Mouse (Mus musculus) WW6 (cell line): ENCODE data around the gene Selenov.
A peak's percentile ranks its signal among the peaks of the same experiment; 100 is the strongest.
"Not testable (repeated sequence)": the region's sequence is repeated elsewhere in the genome, so short reads cannot be mapped to it uniquely, and the experiment has no call there.

Source experiments
- DNase-seq: peaks from one replicate; pipeline ENCODE4 v3.0.0-alpha.2; 2013; ENCODE audit warnings: low read depth, low spot score

The Selenov gene

GRCm38 (mm10) chr7:28294481-28294880, 3.5 kb upstream of the Selenov start:
- no peak for DNase-seq

- DNase-seq, result no peak
Measured at GRCm38 (mm10) chr7:28290165-28290564, 821 bp downstream of the Selenov start.

GRCm38 (mm10) chr7:28280630-28281029, 10.4 kb downstream of the Selenov start:
- no peak for DNase-seq

GRCm38 (mm10) chr7:28278279-28278652, 12.7 kb downstream of the Selenov start:
- DNase-seq, result no peak

GRCm38 (mm10) chr7:28277615-28278278, 13.2 kb downstream of the Selenov start, which contains the start of gene Eid2b:
TSS of gene Eid2b (plus strand) at chr7:28277739.
- DNase-seq, result no peak

GRCm38 (mm10) chr7:28277237-28277614, 13.8 kb downstream of the Selenov start:
- DNase-seq, result no peak

GRCm38 (mm10) chr7:28271761-28272160, 19.2 kb downstream of the Selenov start:
- DNase-seq, result no peak

GRCm38 (mm10) chr7:28269355-28269754, 21.6 kb downstream of the Selenov start:
- DNase-seq, result no peak

GRCm38 (mm10) chr7:28268576-28268975, 22.4 kb downstream of the Selenov start:
- DNase-seq, result no peak

GRCm38 (mm10) chr7:28268042-28268531, 22.9 kb downstream of the Selenov start:
- no peak for DNase-seq

GRCm38 (mm10) chr7:28267129-28268041, 23.6 kb downstream of the Selenov start, which contains the start of gene Eid2:
TSS of gene Eid2 (plus strand) at chr7:28267881.
- DNase-seq, result no peak

GRCm38 (mm10) chr7:28265391-28265790, 25.6 kb downstream of the Selenov start:
- no peak for DNase-seq

- peak; percentile 52 for DNase-seq
Measured at GRCm38 (mm10) chr7:28263786-28264185, 27.2 kb downstream of the Selenov start.

GRCm38 (mm10) chr7:28262861-28263260, 28.1 kb downstream of the Selenov start:
- DNase-seq, result no peak

- no peak for DNase-seq
Measured at GRCm38 (mm10) chr7:28255476-28255875, 35.5 kb downstream of the Selenov start.

GRCm38 (mm10) chr7:28254591-28254990, 36.4 kb downstream of the Selenov start:
- no peak for DNase-seq

- no peak for DNase-seq
Measured at GRCm38 (mm10) chr7:28251976-28252375, 39.0 kb downstream of the Selenov start.

- DNase-seq, result no peak
Measured at GRCm38 (mm10) chr7:28248957-28249356, 42.0 kb downstream of the Selenov start.

- DNase-seq, result not testable (repeated sequence)
Measured at GRCm38 (mm10) chr7:28243943-28244342, 47.0 kb downstream of the Selenov start.
